Comparison of ENCODE assay signal across 12 mouse cellular contexts in the genomic region with DNA sequence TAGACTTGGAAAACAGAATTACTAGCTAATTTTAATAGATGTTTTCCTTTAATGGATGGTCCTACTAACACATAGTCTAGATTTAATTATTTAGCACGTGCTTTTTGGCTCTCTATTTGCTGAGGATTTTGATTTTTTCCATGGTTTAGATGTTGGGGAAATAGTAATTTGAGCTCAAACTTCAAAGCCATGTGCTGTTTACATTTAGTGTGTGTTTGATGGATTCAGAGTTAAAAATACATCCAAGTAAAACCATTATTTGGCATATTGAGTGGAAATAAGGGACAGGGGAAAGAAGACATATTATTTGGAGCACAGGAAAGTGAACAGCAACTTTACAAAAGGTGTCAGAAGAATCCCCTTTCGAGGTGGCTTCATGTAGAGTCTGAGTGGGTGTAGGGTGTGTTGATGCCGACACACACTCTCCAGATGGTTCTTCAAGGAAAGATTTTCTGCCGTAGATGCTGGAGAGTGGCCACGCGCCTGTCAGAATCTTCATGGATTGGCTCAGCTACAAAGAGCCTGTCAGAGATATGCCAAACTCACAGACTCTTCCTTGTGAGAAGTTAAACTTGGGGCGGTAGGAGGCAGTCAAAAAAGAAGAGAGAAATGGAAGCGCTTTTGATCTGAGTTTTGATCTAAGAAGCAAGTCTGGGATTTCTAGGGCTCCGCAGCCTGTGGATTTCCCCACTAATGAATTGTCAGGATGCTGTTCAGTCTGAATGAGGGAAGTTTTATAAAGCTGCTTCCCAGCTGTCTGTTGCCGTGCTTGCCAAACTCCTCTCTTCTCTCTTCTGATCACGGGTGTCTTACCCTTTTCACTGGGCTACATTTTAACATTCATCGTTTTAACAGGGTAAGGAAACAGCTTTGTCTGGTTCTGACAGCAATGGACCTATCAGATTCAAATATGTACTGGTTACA.
DNase-seq lines count a peak whose midpoint lies in the region; ATAC-seq and TF ChIP-seq lines count a peak whose summit lies in the region.
"Had no signal": no experiment of that assay in that cellular context is flagged by ENCODE, and none has a peak within 500 bp of the region (broad histone marks: within the 10 kb centered on the region; RNA-seq: fewer than 3 reads in every experiment).

No protein-coding gene starts in this region.

- peak; percentile 88 for ATAC-seq in lung, embryonic 14.5 days (ENCODE audit: insufficient read depth)
- ATAC-seq: Patski had no signal

- DNase-seq in lung, embryonic 14.5 days: peak; percentile 71
- no peak for DNase-seq in lung, postnatal 25 days (ENCODE audit: low spot score)
- DNase-seq in frontal cortex, postnatal 10 days (ENCODE audit: low spot score in 2 of 2): peak; percentile 23 to 40
- DNase-seq in left cerebral cortex, postnatal 10 days (ENCODE audit: extremely low spot score in 1 of 2, low spot score in 2 of 2): peak; percentile 17 to 46
- DNase-seq in right cerebral cortex, postnatal 36 days (ENCODE audit: low spot score in 2 of 2): peak; percentile 23 to 28
- no peak for DNase-seq in thymus, postnatal 10 days (ENCODE audit: low spot score in 2 of 2)
- DNase-seq in ovary, postnatal 36 days (ENCODE audit: low spot score): no peak
- DNase-seq: adrenal gland, postnatal 14 days; cerebellum, adult 2 months; liver, embryonic 13.5 days; thymus, adult 18-20 months had no signal

- H3K36me3 ChIP-seq in lung, embryonic 14.5 days (ENCODE audit: insufficient read depth): no peaks in the 10 kb centered on the region
- H3K36me3 ChIP-seq: liver, embryonic 13.5 days had no signal

- no peak overlapping the region for H3K4me3 ChIP-seq in lung, embryonic 14.5 days (ENCODE audit: low read depth, low read length)
- H3K4me3 ChIP-seq: liver, embryonic 13.5 days had no signal

- H3K4me2 ChIP-seq in lung, embryonic 14.5 days: peak overlapping the region; percentile 33; the same call in 1 of the 2 replicates
- H3K4me2 ChIP-seq: liver, embryonic 13.5 days had no signal

- intact Hi-C loops in left cerebral cortex, postnatal 10 days (cut with DNase I): no loop called here

- H3K4me1 ChIP-seq in lung, embryonic 14.5 days (ENCODE audit: insufficient read depth): no peaks in the 10 kb centered on the region
- H3K4me1 ChIP-seq: liver, embryonic 13.5 days had no signal

- no peak for TF ChIP-seq CTCF in lung, embryonic 14.5 days (IDR thresholded peaks at IDR 0.05; ENCODE audit: low read depth)

- H3K9me3 ChIP-seq in lung, embryonic 14.5 days (ENCODE audit: low read depth, low read length): no peaks in the 10 kb centered on the region
- H3K9me3 ChIP-seq: liver, embryonic 13.5 days had no signal

- H3K9ac ChIP-seq in lung, embryonic 14.5 days: no peak overlapping the region
- H3K9ac ChIP-seq: liver, embryonic 13.5 days had no signal

- H3K27ac ChIP-seq in lung, embryonic 14.5 days (ENCODE audit: low read depth): peak overlapping the region; percentile 50
- H3K27ac ChIP-seq: liver, embryonic 13.5 days had no signal

- WGBS in lung, embryonic 14.5 days: 50% methylated on average over 12 of the region's 12 CpGs

- H3K27me3 ChIP-seq in lung, embryonic 14.5 days (ENCODE audit: insufficient read depth, low read length): no peaks in the 10 kb centered on the region
- H3K27me3 ChIP-seq: liver, embryonic 13.5 days; Patski had no signal

Comparison
In these comparisons a context has a peak if more than half of its experiments do, and no peak if none do; other contexts are left out.
1. DNase-seq: peak in lung, embryonic 14.5 days (single experiment), frontal cortex, postnatal 10 days (2 of 2), left cerebral cortex, postnatal 10 days (2 of 2) and right cerebral cortex, postnatal 36 days (2 of 2); none in lung, postnatal 25 days (single experiment), thymus, postnatal 10 days (0 of 2) and ovary, postnatal 36 days (single experiment).